Mouse (Mus musculus): Measurements from ENCODE around the gene Zfr. TPM values are rescaled to one million over a fixed set of nuclear protein-coding genes. Genes with fewer than 3 reads are reported as not detected.
"Not testable (repeated sequence)": the region's sequence is repeated elsewhere in the genome, so short reads cannot be mapped to it uniquely, and the experiment has no call there.

Zfr gene
- polyA plus RNA-seq, 1 experiment from 2014 or later: 37.5 TPM

DNA sequence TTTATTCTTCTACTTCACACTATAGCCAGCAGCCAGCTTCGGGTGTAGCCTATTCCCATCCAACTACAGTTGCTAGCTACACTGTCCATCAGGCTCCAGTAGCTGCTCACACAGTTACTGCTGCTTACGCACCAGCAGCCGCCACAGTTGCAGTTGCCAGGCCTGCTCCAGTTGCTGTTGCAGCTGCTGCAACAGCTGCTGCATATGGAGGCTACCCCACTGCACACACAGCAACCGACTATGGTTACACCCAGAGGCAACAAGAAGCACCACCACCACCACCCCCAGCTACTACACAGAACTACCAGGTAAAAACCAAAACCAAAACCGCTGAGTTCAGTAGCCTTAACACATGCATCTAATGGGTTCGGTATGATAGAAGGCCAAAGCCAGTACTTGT lies 18.7 kb downstream of the Zfr start:
- no peak overlapping the region for H3K27ac ChIP-seq (replicated peaks)
- H3K36me3 ChIP-seq (replicated peaks): peaks cover 34% of the 10 kb centered on the region
- no peak overlapping the region for H3K4me3 ChIP-seq (replicated peaks)
- no peak overlapping the region for H3K9ac ChIP-seq
- no peak for ATAC-seq (ENCODE audit: insufficient read depth)
- H3K4me1 ChIP-seq (replicated peaks): peaks cover 3% of the 10 kb centered on the region; the same call in 1 of the 2 replicates
- 80% methylated on average over 6 of the region's 6 CpGs for WGBS (ENCODE audit: insufficient replicate concordance)
- no peaks in the 10 kb centered on the region for H3K9me3 ChIP-seq (replicated peaks)
- no peak overlapping the region for H3K4me2 ChIP-seq
- H3K27me3 ChIP-seq: no peaks in the 10 kb centered on the region

DNA sequence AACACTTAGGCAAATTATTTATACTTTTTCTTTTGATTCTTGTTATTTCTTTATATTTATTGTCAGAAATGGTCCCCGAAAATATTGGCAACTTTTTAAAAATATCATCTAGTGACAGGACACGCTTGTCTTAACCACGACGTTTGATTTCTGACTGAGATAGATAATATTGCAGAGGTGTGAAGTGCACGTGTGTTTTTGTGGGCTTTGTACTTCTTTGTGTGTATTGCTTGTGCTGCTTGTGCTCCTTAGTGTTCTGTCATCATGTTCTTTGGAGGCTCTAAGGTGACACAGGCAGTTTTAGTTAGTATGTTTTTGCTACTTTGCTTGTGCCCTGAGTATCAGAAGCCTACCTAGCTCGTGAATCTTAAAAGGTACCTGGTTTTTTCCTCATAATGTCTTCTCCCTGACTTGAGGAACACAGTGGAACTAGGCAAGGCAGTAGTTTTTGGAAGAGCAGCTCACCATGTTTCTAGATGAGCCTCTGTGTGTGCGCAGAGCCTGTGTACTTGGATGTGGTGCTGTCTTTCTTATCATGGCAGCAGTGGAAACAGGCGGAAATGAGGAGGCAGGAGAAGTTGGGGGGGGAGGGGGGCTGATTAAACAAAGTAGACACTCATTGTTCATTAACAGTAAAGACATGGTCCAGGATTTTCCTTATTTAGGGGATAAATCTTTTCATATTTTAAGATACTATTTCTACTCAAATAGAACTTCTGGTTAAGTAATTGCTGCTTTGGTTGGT lies 23.5 kb downstream of the Zfr start:
- ATAC-seq (ENCODE audit: insufficient read depth): no peak
- H3K4me3 ChIP-seq (replicated peaks): no peak overlapping the region
- 45% methylated on average over 8 of the region's 8 CpGs for WGBS (ENCODE audit: insufficient replicate concordance)
- H3K4me2 ChIP-seq: no peak overlapping the region
- no peak overlapping the region for H3K27ac ChIP-seq (replicated peaks)
- no peak overlapping the region for H3K9ac ChIP-seq
- no peaks in the 10 kb centered on the region for H3K9me3 ChIP-seq (replicated peaks)
- peaks cover 3% of the 10 kb centered on the region; the same call in 1 of the 2 replicates for H3K4me1 ChIP-seq (replicated peaks)
- peaks cover 55% of the 10 kb centered on the region for H3K36me3 ChIP-seq (replicated peaks)
- no peaks in the 10 kb centered on the region for H3K27me3 ChIP-seq

DNA sequence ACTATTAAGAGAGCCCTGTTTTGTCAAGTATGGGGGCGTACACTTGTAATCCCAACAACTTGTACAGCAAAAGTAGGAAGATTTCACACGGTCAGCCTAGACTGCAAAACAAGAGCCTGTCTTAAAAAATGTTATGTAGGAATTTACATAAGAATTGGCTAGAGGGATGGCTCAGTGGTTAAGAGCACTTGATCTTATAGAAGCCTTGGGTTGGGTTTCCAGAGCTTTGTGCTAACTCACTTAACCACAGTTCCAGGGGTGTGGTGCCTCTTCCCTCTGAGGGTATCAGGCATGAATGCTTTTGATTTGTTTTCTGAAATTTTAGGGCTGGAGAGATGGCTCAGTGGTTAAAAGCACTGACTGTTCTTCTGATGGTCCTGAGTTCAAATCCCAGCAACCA lies 29.8 kb downstream of the Zfr start:
- peaks cover 70% of the 10 kb centered on the region for H3K36me3 ChIP-seq (replicated peaks)
- ATAC-seq (ENCODE audit: insufficient read depth): no peak

DNA sequence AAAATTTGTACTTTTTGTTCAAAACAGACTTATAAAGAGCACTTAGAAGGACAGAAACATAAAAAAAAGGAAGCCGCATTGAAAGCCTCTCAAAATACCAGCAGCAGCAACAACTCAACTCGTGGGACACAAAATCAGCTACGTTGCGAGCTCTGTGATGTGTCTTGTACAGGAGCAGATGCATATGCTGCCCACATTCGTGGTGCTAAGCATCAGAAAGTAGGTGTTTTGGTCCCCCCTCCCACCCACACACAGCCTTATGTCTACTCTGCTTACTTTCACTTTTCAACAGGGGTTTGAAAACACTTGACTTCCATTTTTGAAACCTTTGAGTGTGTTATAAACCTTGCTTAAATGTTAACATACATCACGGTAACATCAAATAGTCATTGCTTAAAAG lies 31.9 kb downstream of the Zfr start:
- H3K4me3 ChIP-seq (replicated peaks): no peak overlapping the region
- H3K36me3 ChIP-seq (replicated peaks): peaks cover 76% of the 10 kb centered on the region
- WGBS (ENCODE audit: insufficient replicate concordance): 84% methylated on average over 6 of the region's 6 CpGs
- H3K27me3 ChIP-seq: no peaks in the 10 kb centered on the region
- no peak for ATAC-seq (ENCODE audit: insufficient read depth)
- H3K27ac ChIP-seq (replicated peaks): no peak overlapping the region
- no peak overlapping the region for H3K9ac ChIP-seq
- no peaks in the 10 kb centered on the region for H3K9me3 ChIP-seq (replicated peaks)
- H3K4me1 ChIP-seq (replicated peaks): no peaks in the 10 kb centered on the region
- no peak overlapping the region for H3K4me2 ChIP-seq

More for the DNA sequence above, 29.8 kb downstream of the Zfr start:
- H3K27me3 ChIP-seq: no peaks in the 10 kb centered on the region
- no peak overlapping the region for H3K4me3 ChIP-seq (replicated peaks)
- WGBS (ENCODE audit: insufficient replicate concordance): 83% methylated on average over 2 of the region's 2 CpGs
- no peaks in the 10 kb centered on the region for H3K9me3 ChIP-seq (replicated peaks)
- no peak overlapping the region for H3K4me2 ChIP-seq
- H3K9ac ChIP-seq: no peak overlapping the region
- H3K27ac ChIP-seq (replicated peaks): no peak overlapping the region
- H3K4me1 ChIP-seq (replicated peaks): no peaks in the 10 kb centered on the region

DNA sequence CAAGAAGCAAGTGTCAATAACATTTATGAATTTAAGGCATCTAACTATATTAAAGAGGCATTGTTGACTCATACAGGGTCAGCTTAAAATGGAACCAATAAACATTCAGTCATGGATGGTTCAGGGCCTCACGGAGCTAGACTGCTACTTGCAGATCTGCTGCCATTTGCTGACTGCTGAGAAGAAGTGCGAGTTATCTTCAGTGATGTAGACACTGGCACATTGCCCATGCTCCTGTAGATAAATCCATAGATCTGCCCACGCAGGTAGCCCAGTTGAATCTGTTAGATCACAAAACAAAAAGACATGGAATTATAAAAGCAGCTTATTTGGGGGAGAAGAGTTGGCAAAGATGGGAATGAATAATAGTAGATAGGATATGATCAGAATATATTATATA lies 36.1 kb downstream of the Zfr start:
- Histone ChIP-seq H3K4me3 (replicated peaks) (no peak overlapping the region), H3K9ac (no peak overlapping the region), H3K9me3 (replicated peaks) (no peaks in the 10 kb centered on the region), H3K36me3 (replicated peaks) (peaks cover 82% of the 10 kb centered on the region), H3K4me2 (no peak overlapping the region), H3K27me3 (no peaks in the 10 kb centered on the region), H3K27ac (replicated peaks) (no peak overlapping the region), H3K4me1 (replicated peaks) (no peaks in the 10 kb centered on the region)
- ATAC-seq (ENCODE audit: insufficient read depth): no peak
- WGBS (ENCODE audit: insufficient replicate concordance): 73% methylated on average over 3 of the region's 3 CpGs

DNA sequence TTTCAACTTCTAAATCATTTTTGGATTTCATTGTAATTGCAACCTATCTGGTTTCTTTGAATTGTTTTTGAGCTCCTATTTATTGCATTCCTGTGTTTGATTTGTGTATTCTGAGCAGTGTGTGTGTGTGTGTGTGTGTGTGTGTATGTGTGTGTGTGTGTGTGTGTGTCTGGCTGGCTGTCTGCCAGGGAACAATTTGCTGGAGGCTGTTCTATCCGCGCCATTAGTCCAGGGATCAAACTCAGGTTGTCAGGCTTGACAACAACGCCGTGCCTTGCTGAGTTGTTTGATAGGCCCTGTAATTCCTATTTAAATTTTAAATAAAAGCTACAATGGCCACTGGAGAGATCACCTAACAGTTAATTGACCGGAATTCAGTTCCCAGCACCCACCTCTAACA lies 60.5 kb downstream of the Zfr start:
- H3K27me3 ChIP-seq: no peaks in the 10 kb centered on the region
- ATAC-seq (ENCODE audit: insufficient read depth): no peak
- H3K4me3 ChIP-seq (replicated peaks): no peak overlapping the region
- peaks cover 67% of the 10 kb centered on the region for H3K36me3 ChIP-seq (replicated peaks)
- H3K9me3 ChIP-seq (replicated peaks): no peaks in the 10 kb centered on the region
- H3K9ac ChIP-seq: no peak overlapping the region
- H3K4me1 ChIP-seq (replicated peaks): peaks cover 15% of the 10 kb centered on the region
- no peak overlapping the region for H3K27ac ChIP-seq (replicated peaks)
- H3K4me2 ChIP-seq: no peak overlapping the region
- WGBS (ENCODE audit: insufficient replicate concordance): 93% methylated on average over 5 of the region's 5 CpGs

DNA sequence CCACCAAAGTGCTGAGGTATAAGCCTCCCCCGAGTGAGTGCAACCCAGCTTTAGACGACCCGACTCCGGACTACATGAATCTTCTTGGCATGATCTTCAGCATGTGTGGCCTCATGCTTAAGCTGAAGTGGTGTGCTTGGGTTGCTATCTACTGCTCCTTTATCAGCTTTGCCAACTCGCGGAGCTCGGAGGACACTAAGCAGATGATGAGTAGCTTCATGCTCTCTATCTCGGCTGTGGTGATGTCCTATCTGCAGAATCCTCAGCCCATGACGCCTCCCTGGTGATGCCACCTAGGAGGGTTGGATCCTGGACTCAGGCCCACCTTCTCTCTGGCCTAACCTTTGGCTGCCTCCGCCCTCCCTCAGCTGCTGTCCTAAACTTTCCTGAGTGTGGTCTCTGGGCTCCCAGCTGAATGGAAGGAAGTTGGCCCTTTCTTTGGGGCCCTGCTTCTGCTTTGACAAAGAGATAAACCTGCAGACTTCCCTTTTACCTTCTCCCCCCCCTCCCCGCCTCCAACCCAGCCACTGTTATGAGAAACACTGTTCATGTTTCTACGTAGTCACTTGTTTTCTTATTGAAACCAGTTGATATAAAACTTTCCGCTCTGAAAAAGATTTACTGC lies 63.7 kb downstream of the Zfr start:
- WGBS (ENCODE audit: insufficient replicate concordance): 23% methylated on average over 13 of the region's 13 CpGs
- not testable (repeated sequence) for H3K27me3 ChIP-seq; H3K9ac ChIP-seq; H3K9me3 ChIP-seq (replicated peaks); H3K27ac ChIP-seq (replicated peaks); H3K4me2 ChIP-seq; H3K4me3 ChIP-seq (replicated peaks)
- Histone ChIP-seq H3K36me3 (replicated peaks) (peaks cover 62% of the 10 kb centered on the region), H3K4me1 (replicated peaks) (peaks cover 15% of the 10 kb centered on the region)
- peak; percentile 87 for ATAC-seq (ENCODE audit: insufficient read depth)

DNA sequence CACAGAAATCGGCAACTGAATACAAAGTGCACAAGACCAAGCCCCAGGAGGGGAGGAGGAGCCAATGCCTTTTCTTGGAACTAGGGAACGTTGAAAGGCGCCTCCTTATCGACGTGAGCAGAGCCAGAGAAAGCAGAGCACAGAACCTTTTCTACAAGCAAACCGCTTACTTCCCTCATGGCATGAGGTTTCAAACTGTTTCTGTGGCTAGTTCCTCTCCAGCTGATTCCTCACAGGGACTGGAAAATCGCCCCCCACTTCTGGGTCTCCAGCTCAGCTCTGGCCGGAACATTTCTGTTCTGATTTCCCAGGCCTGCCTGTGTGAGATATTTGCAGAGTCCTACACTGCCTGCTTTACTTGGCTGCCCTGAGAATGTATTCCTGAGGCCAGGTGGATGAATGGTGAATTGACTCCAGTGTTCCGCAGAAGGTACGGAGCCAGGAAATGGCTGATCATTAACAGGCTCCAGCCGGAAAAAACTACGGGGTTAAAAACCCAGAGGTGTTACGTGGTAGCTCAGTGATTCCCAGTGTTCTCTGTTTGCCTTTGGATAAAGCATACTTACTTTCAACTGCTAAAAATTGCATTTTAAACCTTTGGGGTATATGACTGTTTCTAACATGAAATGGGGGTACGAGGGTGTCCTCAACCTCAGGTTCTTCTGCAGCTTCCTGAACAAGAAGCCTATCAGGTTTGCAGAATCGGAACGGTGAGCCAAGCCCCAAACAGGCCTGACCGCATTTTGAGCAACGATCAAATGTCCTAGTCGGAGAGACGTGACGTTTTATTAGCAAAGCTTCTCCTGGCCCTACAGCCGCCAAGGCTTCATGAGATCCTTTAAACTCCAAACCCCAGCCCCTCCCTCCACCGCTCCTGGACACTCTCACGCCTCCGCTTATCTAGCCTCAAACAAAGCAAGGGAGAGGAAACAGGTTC lies 76.5 kb downstream of the Zfr start:
- H3K27ac ChIP-seq (replicated peaks): peak overlapping the region; percentile 58
- 5% methylated on average over 25 of the region's 25 CpGs for WGBS (ENCODE audit: insufficient replicate concordance)
- peaks cover 15% of the 10 kb centered on the region for H3K36me3 ChIP-seq (replicated peaks)
- H3K27me3 ChIP-seq: no peaks in the 10 kb centered on the region
- peak overlapping the region; percentile 25 for H3K9ac ChIP-seq
- peak overlapping the region; percentile 43 for H3K4me3 ChIP-seq (replicated peaks)
- H3K4me2 ChIP-seq: peak overlapping the region; percentile 75
- ATAC-seq (ENCODE audit: insufficient read depth): peak; percentile 73
- peaks cover 38% of the 10 kb centered on the region for H3K4me1 ChIP-seq (replicated peaks)
- H3K9me3 ChIP-seq (replicated peaks): no peaks in the 10 kb centered on the region

DNA sequence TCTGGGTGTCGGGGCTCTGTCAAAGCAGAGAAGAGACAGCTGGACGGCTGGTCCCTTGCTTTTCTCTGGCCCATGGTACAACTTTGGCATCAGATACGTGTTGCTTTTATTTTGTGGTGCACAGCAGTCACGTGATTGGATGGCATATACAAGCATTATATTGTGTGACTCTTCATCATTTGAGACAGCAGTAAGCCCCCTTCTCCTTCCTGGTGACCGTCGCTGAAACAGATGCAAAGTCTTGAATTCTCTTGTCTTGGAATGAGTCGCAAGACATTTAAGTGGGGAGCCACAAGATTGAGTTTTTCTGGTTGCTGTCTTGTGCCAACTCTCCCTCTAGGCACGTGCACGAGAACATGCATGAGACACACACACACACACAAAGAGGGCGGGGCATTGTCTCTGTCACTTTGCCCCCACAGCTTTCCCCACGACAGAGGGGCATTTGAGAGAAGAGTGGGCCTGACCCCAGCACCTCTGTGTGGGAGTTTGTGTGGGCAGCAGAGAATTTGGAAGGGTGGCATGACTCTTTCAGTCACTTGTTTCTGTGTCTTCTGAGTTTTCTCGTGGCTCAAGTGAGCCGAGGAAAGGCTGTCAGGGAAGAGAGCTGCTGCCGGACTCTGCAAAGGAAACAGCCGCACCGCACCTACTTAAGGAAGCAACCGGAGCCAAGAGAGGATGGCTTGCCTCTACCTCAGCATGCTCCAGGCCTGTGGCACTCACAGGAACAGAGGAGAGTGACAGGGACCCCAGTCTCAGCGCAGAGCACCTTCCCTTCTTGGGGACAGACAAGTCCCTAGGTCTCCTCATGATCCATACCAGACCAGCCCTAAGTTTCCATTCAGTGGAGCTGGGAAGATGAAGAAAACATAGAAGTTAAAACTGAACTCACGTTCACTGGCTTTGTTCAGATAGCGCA lies 77.4 kb downstream of the Zfr start:
- H3K36me3 ChIP-seq (replicated peaks): peaks cover 12% of the 10 kb centered on the region
- no peaks in the 10 kb centered on the region for H3K9me3 ChIP-seq (replicated peaks)
- H3K4me2 ChIP-seq: peak overlapping the region; percentile 75
- H3K27me3 ChIP-seq: no peaks in the 10 kb centered on the region
- H3K9ac ChIP-seq: peak overlapping the region; percentile 25; the same call in 1 of the 2 replicates
- H3K4me3 ChIP-seq (replicated peaks): peak overlapping the region; percentile 43
- ATAC-seq (ENCODE audit: insufficient read depth): no peak
- 25% methylated on average over 20 of the region's 20 CpGs for WGBS (ENCODE audit: insufficient replicate concordance)
- H3K4me1 ChIP-seq (replicated peaks): peaks cover 38% of the 10 kb centered on the region
- H3K27ac ChIP-seq (replicated peaks): peak overlapping the region; percentile 58

DNA sequence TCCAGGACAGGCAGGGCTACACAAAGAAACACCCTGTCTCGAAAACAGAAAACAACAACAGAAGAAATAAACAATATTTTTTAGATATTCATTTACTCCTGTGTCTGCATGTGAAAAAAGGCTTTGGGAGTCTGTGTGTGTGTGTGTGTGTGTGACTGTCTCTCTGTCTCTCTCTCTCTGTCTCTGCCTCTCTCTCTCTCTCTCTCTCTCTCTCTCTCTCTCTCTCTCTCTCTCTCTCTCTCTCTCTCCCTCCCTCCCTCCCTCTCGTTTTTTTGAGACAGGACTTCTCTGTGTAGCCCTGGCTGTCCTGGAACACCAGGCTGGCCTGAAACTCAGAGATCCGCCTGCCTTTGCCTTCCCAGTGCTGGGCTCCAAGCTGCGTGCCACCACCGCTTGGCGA lies 78.3 kb downstream of the Zfr start:
- 72% methylated on average over 6 of the region's 6 CpGs for WGBS (ENCODE audit: insufficient replicate concordance)
- Histone ChIP-seq H3K9me3 (replicated peaks) (no peaks in the 10 kb centered on the region), H3K9ac (no peak overlapping the region), H3K4me1 (replicated peaks) (peaks cover 38% of the 10 kb centered on the region), H3K27ac (replicated peaks) (no peak overlapping the region), H3K4me3 (replicated peaks) (no peak overlapping the region), H3K27me3 (no peaks in the 10 kb centered on the region), H3K4me2 (no peak overlapping the region), H3K36me3 (replicated peaks) (peaks cover 3% of the 10 kb centered on the region)
- ATAC-seq (ENCODE audit: insufficient read depth): no peak
